Mouse (Mus musculus) small intestine, adult 2 months (tissue): ENCODE data around the gene A730049H05Rik.

ENCODE experiments used
- CTCF ChIP-seq: fragments of 200-500 bp; IDR thresholded peaks from 2 replicates; pipeline ENCODE4 v1.5.1; 2012; ENCODE audit warnings: low read depth, mild to moderate bottlenecking, control low read depth, inconsistent platforms, low read length, moderate library complexity, mixed read lengths; ENCODE audit not compliant: insufficient replicate concordance, insufficient read length; ENCODE audit errors: extremely low read depth
- POLR2A ChIP-seq: fragments of 200-500 bp; IDR thresholded peaks from 2 replicates; pipeline ENCODE4 v1.6.1; 2012; ENCODE audit warnings: low read depth, mild to moderate bottlenecking, control low read depth, inconsistent platforms, low read length, moderate library complexity

GRCm38 (mm10) chr6:92793804-92794203 lies 22.5 kb upstream of the A730049H05Rik start:
- TF ChIP-seq CTCF (no peak), POLR2A (no peak)
